7 mouse cellular contexts compared by ENCODE assay signal in genomic region chr1:180363317-180363716, GRCm38 (mm10). TPM values are rescaled to one million over a fixed set of nuclear protein-coding genes. Genes with fewer than 3 reads are reported as not detected.
DNase-seq lines count a peak whose midpoint lies in the region; ATAC-seq lines count a peak whose summit lies in the region.

No protein-coding gene starts in this region.

- peaks cover 96% of the 10 kb centered on the region for H3K79me2 ChIP-seq in macrophage (ENCODE audit: inconsistent target)

- WGBS in hindbrain, embryonic 13.5 days = 92% methylated on average over 3 of the region's 3 CpGs
- WGBS in hindbrain, embryonic 11.5 days = 92% methylated on average over 3 of the region's 3 CpGs
- 52% methylated on average over 3 of the region's 3 CpGs for WGBS in liver, embryonic 15.5 days (ENCODE audit: insufficient replicate concordance)
- 63% methylated on average over 3 of the region's 3 CpGs for WGBS in macrophage (ENCODE audit: missing documents)

- no peak overlapping the region for H3K4me3 ChIP-seq in hindbrain, embryonic 13.5 days
- no peak overlapping the region for H3K4me3 ChIP-seq in hindbrain, embryonic 11.5 days (ENCODE audit: low read depth, low read length)
- H3K4me3 ChIP-seq in megakaryocyte, embryonic 14.5 days (replicated peaks) = peak overlapping the region; percentile 23
- H3K4me3 ChIP-seq in liver, embryonic 15.5 days (replicated peaks) = no peak overlapping the region
- no peak overlapping the region for H3K4me3 ChIP-seq in macrophage (ENCODE audit: inconsistent target)

- no peak overlapping the region for H3K9ac ChIP-seq in hindbrain, embryonic 13.5 days
- H3K9ac ChIP-seq in hindbrain, embryonic 11.5 days (ENCODE audit: low read depth, low read length) = no peak overlapping the region
- no peak overlapping the region for H3K9ac ChIP-seq in liver, embryonic 15.5 days

- H3K9me3 ChIP-seq in hindbrain, embryonic 13.5 days = no peaks in the 10 kb centered on the region
- H3K9me3 ChIP-seq in hindbrain, embryonic 11.5 days (ENCODE audit: control insufficient read depth, low read length) = no peaks in the 10 kb centered on the region
- H3K9me3 ChIP-seq in megakaryocyte, embryonic 14.5 days = peaks cover 4% of the 10 kb centered on the region; the same call in 1 of the 2 replicates
- H3K9me3 ChIP-seq in liver, embryonic 15.5 days (replicated peaks) = no peaks in the 10 kb centered on the region

- no peaks in the 10 kb centered on the region for H3K27me3 ChIP-seq in hindbrain, embryonic 13.5 days
- H3K27me3 ChIP-seq in hindbrain, embryonic 11.5 days (ENCODE audit: control insufficient read depth, insufficient read depth, low read length) = no peaks in the 10 kb centered on the region
- H3K27me3 ChIP-seq in megakaryocyte, embryonic 14.5 days (replicated peaks) = no peaks in the 10 kb centered on the region
- 0 out of 2 replicates have a peak, but pooled peaks cover 8% of the 10 kb centered on the region for H3K27me3 ChIP-seq in liver, embryonic 15.5 days

- no peak for DNase-seq in hindbrain, embryonic 11.5 days (ENCODE audit: low spot score)
- DNase-seq in ovary, adult 18-20 months (ENCODE audit: low spot score) = no peak

- H3K36me3 ChIP-seq in hindbrain, embryonic 13.5 days = no peaks in the 10 kb centered on the region
- no peaks in the 10 kb centered on the region for H3K36me3 ChIP-seq in hindbrain, embryonic 11.5 days (ENCODE audit: control insufficient read depth, insufficient read depth, low read length)
- peaks cover 68% of the 10 kb centered on the region for H3K36me3 ChIP-seq in megakaryocyte, embryonic 14.5 days (replicated peaks; ENCODE audit: low read length)
- H3K36me3 ChIP-seq in liver, embryonic 15.5 days (replicated peaks) = no peaks in the 10 kb centered on the region
- H3K36me3 ChIP-seq in macrophage (ENCODE audit: inconsistent target) = peaks cover 7% of the 10 kb centered on the region; the same call in 1 of the 2 replicates

- peak overlapping the region; percentile 96 for H3K27ac ChIP-seq in hindbrain, embryonic 13.5 days
- no peak overlapping the region for H3K27ac ChIP-seq in hindbrain, embryonic 11.5 days (ENCODE audit: low read depth, low read length)
- 0 out of 2 replicates have a peak overlapping the region, but pooled peaks have one; percentile 19 for H3K27ac ChIP-seq in liver, embryonic 15.5 days (replicated peaks)
- H3K27ac ChIP-seq in macrophage = 0 out of 2 replicates have a peak overlapping the region, but pooled peaks have one; percentile 13

- no peak overlapping the region for H3K4me2 ChIP-seq in hindbrain, embryonic 13.5 days
- no peak overlapping the region for H3K4me2 ChIP-seq in hindbrain, embryonic 11.5 days (replicated peaks; ENCODE audit: low read depth, low read length)
- no peak overlapping the region for H3K4me2 ChIP-seq in liver, embryonic 15.5 days

- ATAC-seq in hindbrain, embryonic 13.5 days (ENCODE audit: low FRiP score) = no peak
- no peak for ATAC-seq in hindbrain, embryonic 11.5 days (ENCODE audit: low FRiP score)
- no peak for ATAC-seq in megakaryocyte, adult 5-6 weeks (ENCODE audit: poor library complexity, severe bottlenecking)
- no peak for ATAC-seq in liver, embryonic 15.5 days (ENCODE audit: insufficient read depth)

- peaks cover 48% of the 10 kb centered on the region for H3K4me1 ChIP-seq in hindbrain, embryonic 13.5 days (replicated peaks)
- 0 out of 2 replicates have a peak, but pooled peaks cover 2% of the 10 kb centered on the region for H3K4me1 ChIP-seq in hindbrain, embryonic 11.5 days (replicated peaks; ENCODE audit: control insufficient read depth, insufficient read depth, low read length)
- H3K4me1 ChIP-seq in megakaryocyte, embryonic 14.5 days = peaks cover 100% of the 10 kb centered on the region
- peaks cover 46% of the 10 kb centered on the region for H3K4me1 ChIP-seq in liver, embryonic 15.5 days (replicated peaks)

RNA-seq across cellular contexts. Expression of gene Itpkb, which starts 33.0 kb away (rescaled TPM):
- 2.6 and 3.4 TPM in 2 replicates for polyA plus RNA-seq in hindbrain, embryonic 13.5 days (2015; fragmentation: Nextera tagmentation; extraction: Ambion mirVana)
- 2.9 and 4.3 TPM in 2 replicates for polyA plus RNA-seq in hindbrain, embryonic 11.5 days (2014; fragmentation: Nextera tagmentation; extraction: Ambion mirVana)
- 36.8 and 40.6 TPM in 2 replicates for polyA plus RNA-seq in megakaryocyte, embryonic 14.5 days (2012; ENCODE audit: insufficient read depth, low replicate concordance)
- 11.5 and 12.9 TPM in 2 replicates for total RNA-seq in megakaryocyte, adult 5-6 weeks (2015)
- 10.9 and 13.6 TPM in 2 replicates for total RNA-seq in megakaryocyte, adult 5-6 weeks (2017)
- 1.3 and 1.6 TPM in 2 replicates for polyA plus RNA-seq in liver, embryonic 15.5 days (2015; fragmentation: Nextera tagmentation; extraction: Ambion mirVana)
- 1,000 to 10,000 TPM in 4 of 26 experiments, 100 to 1,000 TPM in 22; 236 to 1,218 (median 566) TPM for total RNA-seq in macrophage (2018; cell fraction: chromatin; rRNA removed)
- total RNA-seq in macrophage (2018; cell fraction: cytosol; rRNA removed) = 100 to 1,000 TPM in 10 of 26 experiments, 10 to 100 TPM in 16; 60.5 to 237 (median 89.4) TPM
- 100 to 1,000 TPM; 208 to 665 (median 325) TPM for total RNA-seq in macrophage (2018; cell fraction: nucleus; rRNA removed)
- polyA plus RNA-seq in macrophage (2018) = 43.7 to 63.0 TPM (median 46.1 TPM) in 3 replicates
